Mouse (Mus musculus): Measurements from ENCODE around the gene Kcnip1. TPM values are rescaled to one million over a fixed set of nuclear protein-coding genes. Genes with fewer than 3 reads are reported as not detected.

Gene Kcnip1
- polyA plus RNA-seq, 1 experiment from 2014 or later: 38.8 TPM

DNA sequence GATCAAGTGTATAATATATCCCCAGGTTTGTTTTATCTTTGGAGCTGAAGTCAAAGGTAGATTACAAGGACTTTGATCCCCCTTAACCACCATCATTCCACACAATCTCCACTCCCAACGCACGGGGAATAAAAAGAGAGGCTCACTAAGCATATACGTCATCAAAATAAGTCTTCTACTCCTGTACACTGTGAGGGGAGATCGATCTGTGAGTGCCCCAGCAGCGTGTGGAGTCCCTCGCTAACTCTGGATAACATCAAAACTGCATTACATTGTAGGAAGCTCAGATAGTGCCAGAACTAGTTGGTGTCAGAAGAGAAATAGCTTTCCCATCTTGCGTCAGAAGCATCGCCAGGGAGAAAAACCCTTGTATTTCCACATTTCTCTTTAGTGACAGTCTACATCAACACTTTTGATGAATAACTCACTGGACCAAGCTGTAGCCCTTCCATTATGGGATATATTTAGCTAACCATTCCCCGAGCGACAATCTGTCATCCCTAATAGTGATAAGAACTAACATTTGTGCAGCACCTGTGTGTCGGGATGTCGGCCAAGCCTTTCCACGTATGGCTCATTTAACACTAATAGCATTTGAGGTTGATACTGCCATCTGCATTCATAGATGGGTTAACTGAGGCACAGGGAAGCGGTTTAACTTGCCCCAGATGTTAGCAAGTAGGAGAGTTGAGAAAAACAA is 18.5 kb downstream of the Kcnip1 start:
- Histone ChIP-seq H3K4me3 (no peak overlapping the region), H3K27me3 (replicated peaks) (no peaks in the 10 kb centered on the region), H3K4me2 (replicated peaks) (no peak overlapping the region), H3K9ac (no peak overlapping the region), H3K36me3 (no peaks in the 10 kb centered on the region), H3K9me3 (no peaks in the 10 kb centered on the region), H3K27ac (no peak overlapping the region), H3K4me1 (no peaks in the 10 kb centered on the region)
- 82% methylated on average over 14 of the region's 14 CpGs for WGBS
- ATAC-seq (ENCODE audit: low FRiP score, low read depth): no peak

DNA sequence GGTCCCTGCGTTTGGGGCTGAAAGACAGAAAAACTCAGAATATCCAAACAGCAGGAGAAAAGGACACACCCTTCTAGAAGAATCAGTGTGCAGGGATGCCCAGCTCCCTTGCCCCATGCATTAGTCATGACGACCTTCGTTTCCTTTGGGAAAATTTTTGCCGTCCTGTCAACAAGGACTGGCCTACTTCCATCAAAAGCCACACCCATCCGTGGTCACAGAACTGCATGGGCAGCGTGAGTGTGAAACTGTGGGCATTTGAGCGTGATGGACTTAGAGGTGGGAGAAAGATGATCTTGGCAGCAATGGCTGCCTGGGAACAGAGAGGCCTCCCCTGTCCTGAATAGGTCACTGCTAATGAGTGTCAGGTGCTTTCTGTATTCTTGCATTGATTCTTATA is 20.8 kb downstream of the Kcnip1 start:
- no peaks in the 10 kb centered on the region for H3K27me3 ChIP-seq (replicated peaks)
- H3K9me3 ChIP-seq: no peaks in the 10 kb centered on the region
- H3K4me1 ChIP-seq: no peaks in the 10 kb centered on the region
- H3K9ac ChIP-seq: no peak overlapping the region
- no peak for ATAC-seq (ENCODE audit: low FRiP score, low read depth)
- H3K4me3 ChIP-seq: no peak overlapping the region
- no peak overlapping the region for H3K27ac ChIP-seq
- WGBS: 84% methylated on average over 7 of the region's 7 CpGs
- no peaks in the 10 kb centered on the region for H3K36me3 ChIP-seq
- H3K4me2 ChIP-seq (replicated peaks): no peak overlapping the region

DNA sequence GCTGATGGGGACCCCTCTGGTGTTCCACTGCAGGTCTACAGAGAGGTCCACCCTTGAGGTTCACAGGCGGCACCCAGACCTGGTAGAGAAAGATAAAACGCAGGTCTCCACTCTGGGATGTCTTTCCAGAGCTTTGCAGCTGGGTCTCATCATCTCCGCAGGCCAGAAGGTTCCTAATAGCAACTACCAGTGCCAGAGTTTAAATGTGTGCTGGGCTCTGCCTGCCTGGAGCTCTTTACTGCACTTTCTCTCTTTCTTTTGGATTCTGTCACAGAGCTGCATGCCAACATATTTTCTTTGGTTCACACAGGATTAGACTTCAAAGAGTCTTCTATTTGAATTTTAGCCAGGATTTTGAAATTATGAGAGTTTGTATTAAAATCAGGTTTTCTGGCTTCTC is 23.8 kb downstream of the Kcnip1 start:
- 89% methylated on average over 3 of the region's 3 CpGs for WGBS
- Histone ChIP-seq H3K27me3 (replicated peaks) (no peaks in the 10 kb centered on the region), H3K4me2 (replicated peaks) (no peak overlapping the region), H3K4me3 (no peak overlapping the region), H3K27ac (no peak overlapping the region), H3K9ac (no peak overlapping the region), H3K4me1 (no peaks in the 10 kb centered on the region; the same call in 1 of the 2 replicates), H3K36me3 (no peaks in the 10 kb centered on the region), H3K9me3 (no peaks in the 10 kb centered on the region)
- ATAC-seq (ENCODE audit: low FRiP score, low read depth): no peak

DNA sequence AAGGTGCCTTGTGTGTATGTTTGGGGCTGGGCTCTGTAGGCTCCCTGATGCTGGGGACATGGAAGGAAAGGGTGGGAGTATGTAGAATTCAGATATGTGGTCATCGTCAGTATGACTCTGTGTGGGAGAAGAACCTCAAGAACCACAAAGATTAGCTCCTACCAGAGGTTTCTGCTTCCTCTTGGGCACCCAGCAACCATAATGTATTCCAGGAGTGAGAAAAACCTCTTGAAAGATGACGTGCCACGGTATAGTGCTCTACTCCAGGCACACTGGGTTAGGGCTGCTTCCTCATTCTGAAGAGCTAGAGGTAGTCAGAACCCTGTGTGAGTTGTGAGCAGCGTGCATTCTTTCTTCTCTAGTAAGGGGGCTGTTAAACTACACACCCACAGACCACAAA is 25.2 kb downstream of the Kcnip1 start:
- WGBS: 84% methylated on average over 4 of the region's 4 CpGs
- H3K4me1 ChIP-seq: peaks cover 6% of the 10 kb centered on the region
- H3K27ac ChIP-seq: no peak overlapping the region
- no peak overlapping the region for H3K4me3 ChIP-seq
- no peak overlapping the region for H3K4me2 ChIP-seq (replicated peaks)
- no peaks in the 10 kb centered on the region for H3K9me3 ChIP-seq
- no peaks in the 10 kb centered on the region for H3K27me3 ChIP-seq (replicated peaks)
- no peak overlapping the region for H3K9ac ChIP-seq
- H3K36me3 ChIP-seq: no peaks in the 10 kb centered on the region
- no peak for ATAC-seq (ENCODE audit: low FRiP score, low read depth)

DNA sequence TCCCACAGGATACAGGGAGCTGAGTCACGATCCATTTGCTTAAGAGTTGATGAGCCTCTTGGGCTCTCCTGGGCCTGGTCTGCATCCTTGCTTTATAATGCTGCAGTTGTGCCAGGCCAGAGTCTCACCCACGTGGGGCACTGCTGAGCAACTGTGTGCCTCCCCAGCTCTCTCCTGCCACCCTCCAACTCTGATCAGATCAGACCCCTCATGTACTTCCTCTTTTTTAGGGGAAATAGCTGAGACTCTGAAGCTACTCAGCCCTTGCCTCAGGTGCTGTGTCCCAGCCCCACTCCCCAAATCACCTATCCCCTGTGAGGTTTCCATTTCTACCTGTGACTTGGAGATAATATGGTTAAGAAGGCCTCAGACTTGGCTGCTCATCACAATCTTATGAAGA is 27.6 kb downstream of the Kcnip1 start:
- WGBS: 61% methylated on average over 2 of the region's 2 CpGs

DNA sequence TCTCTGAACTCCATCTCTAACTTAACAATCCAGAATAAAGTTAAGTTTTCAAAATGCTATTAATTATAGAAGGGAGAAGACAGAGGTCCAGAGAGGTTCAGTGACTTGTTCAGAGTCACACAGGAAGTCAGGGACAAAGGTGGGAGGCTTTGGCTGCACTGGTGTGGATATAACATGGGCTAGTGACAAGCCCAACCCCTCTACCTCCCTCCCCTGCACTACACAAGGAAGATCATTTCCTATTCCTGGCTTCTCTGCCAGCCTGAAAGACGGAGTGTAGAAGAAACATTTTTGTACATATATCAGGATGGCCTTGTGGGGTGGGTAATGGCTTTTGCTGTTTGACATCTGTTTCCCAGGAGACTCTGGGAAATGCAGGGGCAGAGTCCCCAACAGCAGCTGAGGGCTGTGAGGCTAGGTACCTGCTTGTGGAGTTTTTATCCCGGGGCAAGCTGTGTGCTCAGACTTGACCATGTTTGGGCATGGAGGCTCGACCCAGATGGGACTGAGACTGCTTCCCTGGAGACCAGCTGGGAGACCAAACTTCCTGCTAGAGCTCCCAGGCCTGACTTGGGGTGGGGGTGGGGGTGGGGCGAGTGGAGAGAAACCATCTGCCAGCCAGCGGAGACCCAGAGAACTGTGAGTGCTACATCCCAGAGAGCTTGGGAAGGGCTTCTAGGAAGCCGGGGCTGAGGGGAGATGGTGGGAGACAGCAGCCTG is 30.1 kb downstream of the Kcnip1 start, which contains the start of gene Kcnmb1:
Gene Kcnmb1 (plus strand): TSS at position 326 of the 720 bp plus-strand sequence.
- peak; percentile 13; the same call in 1 of the 2 replicates for ATAC-seq (ENCODE audit: low FRiP score, low read depth)
- no peaks in the 10 kb centered on the region for H3K36me3 ChIP-seq
- H3K4me3 ChIP-seq: no peak within 1 kb of the TSS
- H3K4me1 ChIP-seq: peaks cover 6% of the 10 kb centered on the region
- no peak within 1 kb of the TSS for H3K9ac ChIP-seq
- H3K27ac ChIP-seq: no peak within 1 kb of the TSS
- H3K9me3 ChIP-seq: no peaks in the 10 kb centered on the region
- no peaks in the 10 kb centered on the region for H3K27me3 ChIP-seq (replicated peaks)
- WGBS: 45% methylated on average over 6 of the region's 6 CpGs
- no peak within 1 kb of the TSS for H3K4me2 ChIP-seq (replicated peaks)

More for the DNA sequence above, 27.6 kb downstream of the Kcnip1 start:
- H3K4me3 ChIP-seq: no peak overlapping the region
- no peak overlapping the region for H3K27ac ChIP-seq
- peaks cover 6% of the 10 kb centered on the region for H3K4me1 ChIP-seq
- H3K4me2 ChIP-seq (replicated peaks): no peak overlapping the region
- H3K36me3 ChIP-seq: no peaks in the 10 kb centered on the region
- no peak for ATAC-seq (ENCODE audit: low FRiP score, low read depth)
- no peak overlapping the region for H3K9ac ChIP-seq
- no peaks in the 10 kb centered on the region for H3K9me3 ChIP-seq
- no peaks in the 10 kb centered on the region for H3K27me3 ChIP-seq (replicated peaks)

DNA sequence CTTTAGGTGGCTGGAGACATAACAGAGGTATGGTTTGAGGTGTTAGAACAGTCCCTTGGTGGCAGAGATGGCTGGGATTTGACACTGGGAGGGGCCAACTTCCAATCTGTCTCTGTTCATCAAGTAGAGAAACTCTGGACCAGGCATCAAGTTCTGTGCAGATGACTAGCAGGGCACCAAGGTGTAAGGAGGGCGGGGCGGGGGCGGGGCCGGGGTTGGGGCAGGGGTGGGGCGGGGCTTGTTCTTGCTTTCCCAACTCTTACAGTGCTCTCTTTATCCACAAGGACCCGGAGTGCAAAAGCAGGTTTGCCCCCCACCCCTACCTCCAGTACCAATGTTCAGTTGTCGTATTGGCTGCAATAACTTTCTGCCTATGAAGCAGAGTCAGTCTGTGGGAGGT is 30.8 kb downstream of the Kcnip1 start:
- no peaks in the 10 kb centered on the region for H3K9me3 ChIP-seq
- H3K4me3 ChIP-seq: no peak overlapping the region
- no peak for ATAC-seq (ENCODE audit: low FRiP score, low read depth)
- H3K27ac ChIP-seq: no peak overlapping the region
- WGBS: 46% methylated on average over 7 of the region's 7 CpGs
- no peak overlapping the region for H3K4me2 ChIP-seq (replicated peaks)
- no peaks in the 10 kb centered on the region for H3K27me3 ChIP-seq (replicated peaks)
- H3K36me3 ChIP-seq: no peaks in the 10 kb centered on the region
- peaks cover 6% of the 10 kb centered on the region for H3K4me1 ChIP-seq
- no peak overlapping the region for H3K9ac ChIP-seq

DNA sequence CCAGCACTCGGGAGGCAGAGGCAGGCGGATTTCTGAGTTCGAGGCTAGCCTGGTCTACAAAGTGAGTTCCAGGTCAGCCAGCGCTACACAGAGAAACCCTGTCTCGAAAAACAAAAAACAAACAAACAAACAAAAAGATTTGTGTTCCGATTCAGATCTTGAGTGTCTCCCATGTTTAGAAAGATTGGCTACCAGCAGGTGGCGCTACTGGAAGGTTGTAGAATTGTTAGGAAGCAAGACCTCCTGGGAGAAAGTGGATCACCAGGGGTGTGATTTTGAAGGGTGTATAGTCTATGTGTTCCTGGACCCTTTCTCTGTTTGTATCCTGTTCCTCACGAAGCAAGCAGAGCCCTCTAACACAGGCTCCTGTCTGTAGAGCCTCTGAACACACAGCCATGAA is 34.2 kb downstream of the Kcnip1 start:
- peaks cover 6% of the 10 kb centered on the region for H3K4me1 ChIP-seq
- 81% methylated on average over 8 of the region's 8 CpGs for WGBS
- ATAC-seq (ENCODE audit: low FRiP score, low read depth): no peak

DNA sequence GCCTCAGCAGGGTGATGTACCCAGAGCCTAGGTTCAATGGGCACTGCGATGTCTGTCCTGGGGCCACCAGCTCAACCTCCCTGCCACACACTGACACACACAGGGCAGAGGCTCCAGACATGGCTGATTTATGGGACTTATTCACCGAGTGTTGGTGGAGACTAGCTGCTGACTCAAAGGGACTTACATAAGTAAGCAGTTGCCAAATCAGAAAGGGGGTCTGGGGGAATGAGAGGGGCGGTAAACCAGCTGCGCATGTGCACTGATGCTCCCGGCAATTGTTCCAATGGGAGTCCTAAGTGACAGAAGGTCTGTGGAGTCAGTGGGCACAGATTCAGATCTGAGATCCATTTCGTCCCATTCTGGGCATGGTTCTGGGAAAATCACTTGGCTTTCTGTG is 35.4 kb downstream of the Kcnip1 start:
- H3K27me3 ChIP-seq (replicated peaks): no peaks in the 10 kb centered on the region
- 0 out of 2 replicates have a peak, but pooled peaks have one; percentile 25 for ATAC-seq (ENCODE audit: low FRiP score, low read depth)
- H3K4me2 ChIP-seq (replicated peaks): no peak overlapping the region
- WGBS: 45% methylated on average over 6 of the region's 6 CpGs
- no peaks in the 10 kb centered on the region; the same call in 1 of the 2 replicates for H3K4me1 ChIP-seq
- no peak overlapping the region for H3K4me3 ChIP-seq
- no peaks in the 10 kb centered on the region for H3K9me3 ChIP-seq
- H3K27ac ChIP-seq: no peak overlapping the region
- no peak overlapping the region for H3K9ac ChIP-seq
- no peaks in the 10 kb centered on the region for H3K36me3 ChIP-seq

More for the DNA sequence above, 34.2 kb downstream of the Kcnip1 start:
- Histone ChIP-seq H3K36me3 (no peaks in the 10 kb centered on the region), H3K27me3 (replicated peaks) (no peaks in the 10 kb centered on the region), H3K27ac (no peak overlapping the region), H3K4me2 (replicated peaks) (no peak overlapping the region), H3K9ac (no peak overlapping the region), H3K4me3 (no peak overlapping the region), H3K9me3 (no peaks in the 10 kb centered on the region)

DNA sequence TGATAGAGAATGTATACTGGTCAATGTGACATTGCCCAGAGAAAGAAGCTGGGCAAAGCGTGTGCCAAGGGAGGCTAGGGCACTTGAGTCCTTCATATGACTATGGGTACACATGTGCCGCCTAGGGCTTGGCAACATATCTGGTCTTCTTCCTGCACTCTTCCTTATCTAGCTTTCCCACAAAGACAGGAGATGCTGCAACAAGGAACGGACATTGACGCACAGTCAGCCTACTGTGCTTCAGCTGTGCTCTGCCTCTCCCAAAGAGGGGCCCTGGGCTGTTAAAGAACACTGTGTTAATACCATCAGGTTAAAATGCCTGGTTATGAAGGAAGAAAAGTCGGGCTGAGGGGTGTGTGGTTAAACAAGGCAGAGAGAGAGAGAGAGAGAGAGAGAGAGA is 36.3 kb downstream of the Kcnip1 start:
- WGBS: 82% methylated on average over 5 of the region's 5 CpGs
- ATAC-seq (ENCODE audit: low FRiP score, low read depth): no peak

DNA sequence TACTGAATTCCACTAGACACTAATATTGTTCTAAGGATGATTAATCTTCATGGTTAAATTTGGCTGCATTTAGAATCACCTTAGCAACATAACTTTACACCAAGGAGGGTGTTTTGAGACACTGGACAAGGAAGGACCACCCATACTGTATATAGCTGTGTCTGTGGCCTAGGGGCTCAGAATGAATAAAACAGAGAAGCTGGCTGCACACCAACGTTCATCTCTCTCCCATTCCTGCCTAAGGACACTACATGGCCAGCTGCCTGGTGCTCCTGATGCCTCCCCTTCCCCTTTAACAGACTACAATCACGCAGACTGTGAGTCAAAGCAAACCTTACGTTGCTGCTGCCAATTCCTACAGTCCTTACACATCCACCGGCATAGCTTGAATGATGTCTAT is 37.0 kb downstream of the Kcnip1 start:
- H3K9ac ChIP-seq: no peak overlapping the region
- WGBS: 76% methylated on average over 4 of the region's 4 CpGs
- no peaks in the 10 kb centered on the region for H3K27me3 ChIP-seq (replicated peaks)
- no peaks in the 10 kb centered on the region for H3K36me3 ChIP-seq
- ATAC-seq (ENCODE audit: low FRiP score, low read depth): no peak
- H3K27ac ChIP-seq: no peak overlapping the region
- H3K4me2 ChIP-seq (replicated peaks): no peak overlapping the region
- no peaks in the 10 kb centered on the region for H3K9me3 ChIP-seq
- H3K4me1 ChIP-seq: no peaks in the 10 kb centered on the region; the same call in 1 of the 2 replicates
- H3K4me3 ChIP-seq: no peak overlapping the region

More for the DNA sequence above, 36.3 kb downstream of the Kcnip1 start:
- Histone ChIP-seq H3K9me3 (no peaks in the 10 kb centered on the region), H3K4me3 (no peak overlapping the region), H3K4me2 (replicated peaks) (no peak overlapping the region), H3K9ac (no peak overlapping the region), H3K4me1 (no peaks in the 10 kb centered on the region; the same call in 1 of the 2 replicates), H3K27ac (no peak overlapping the region), H3K36me3 (no peaks in the 10 kb centered on the region), H3K27me3 (replicated peaks) (no peaks in the 10 kb centered on the region)

DNA sequence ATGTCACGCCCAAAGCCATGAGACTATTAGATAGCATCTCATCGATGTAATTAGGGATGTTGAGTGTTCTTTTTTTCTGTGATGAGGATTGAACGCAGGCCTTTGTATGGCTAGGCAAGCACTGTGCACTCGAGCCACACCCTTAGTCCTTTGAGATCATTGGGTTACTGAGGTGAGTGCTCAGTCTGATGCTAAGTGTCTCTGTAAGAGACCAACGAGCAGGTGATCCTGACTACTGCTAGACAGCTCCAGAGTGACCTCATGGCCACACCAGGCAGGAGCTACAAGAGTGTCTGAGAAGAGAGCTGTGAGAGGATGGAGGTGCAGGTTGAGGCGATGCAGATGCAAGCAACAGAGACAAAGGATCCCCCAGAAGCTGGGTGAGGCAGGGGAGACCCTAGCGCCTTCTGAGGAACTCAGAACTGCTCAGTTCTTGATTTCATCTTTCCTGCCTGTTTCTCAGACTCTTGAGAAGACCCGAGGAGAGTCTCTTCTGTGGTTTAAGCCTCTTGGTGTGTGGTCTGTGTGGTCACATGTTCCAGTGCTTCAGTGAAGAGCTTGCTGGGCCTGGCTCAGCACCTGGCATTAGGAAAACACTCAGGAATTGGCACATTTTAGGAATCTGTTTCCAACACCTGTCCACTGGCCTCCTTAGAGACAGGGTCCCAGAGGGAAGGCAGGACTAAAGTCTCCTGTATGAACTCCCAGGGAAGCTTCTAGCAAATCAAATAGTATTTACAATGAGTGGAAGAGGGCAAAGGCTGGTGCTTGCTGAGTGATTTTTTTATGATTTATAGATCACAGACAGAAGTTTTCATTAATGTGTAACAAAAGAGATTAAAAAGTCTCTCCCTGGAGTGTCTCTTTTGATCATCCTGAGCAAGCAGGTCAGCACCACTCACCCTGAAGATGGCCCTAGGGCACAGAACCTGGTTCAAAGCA is 41.0 kb downstream of the Kcnip1 start:
- no peak overlapping the region for H3K27ac ChIP-seq
- H3K4me1 ChIP-seq: no peaks in the 10 kb centered on the region
- H3K36me3 ChIP-seq: no peaks in the 10 kb centered on the region
- no peak for ATAC-seq (ENCODE audit: low FRiP score, low read depth)
- no peaks in the 10 kb centered on the region for H3K27me3 ChIP-seq (replicated peaks)
- H3K4me3 ChIP-seq: no peak overlapping the region
- H3K9ac ChIP-seq: no peak overlapping the region
- H3K9me3 ChIP-seq: no peaks in the 10 kb centered on the region
- WGBS: 86% methylated on average over 8 of the region's 8 CpGs
- H3K4me2 ChIP-seq (replicated peaks): no peak overlapping the region
